Mouse (Mus musculus): Measurements from ENCODE around the gene Olfr1274-ps. TPM values are rescaled to one million over a fixed set of nuclear protein-coding genes. Genes with fewer than 3 reads are reported as not detected.
"Not testable (repeated sequence)": the region's sequence is repeated elsewhere in the genome, so short reads cannot be mapped to it uniquely, and the experiment has no call there.

Olfr1274-ps gene
- polyA plus RNA-seq (2015; fragmentation: Nextera tagmentation; extraction: Ambion mirVana) = not detected in 2 replicates

DNA sequence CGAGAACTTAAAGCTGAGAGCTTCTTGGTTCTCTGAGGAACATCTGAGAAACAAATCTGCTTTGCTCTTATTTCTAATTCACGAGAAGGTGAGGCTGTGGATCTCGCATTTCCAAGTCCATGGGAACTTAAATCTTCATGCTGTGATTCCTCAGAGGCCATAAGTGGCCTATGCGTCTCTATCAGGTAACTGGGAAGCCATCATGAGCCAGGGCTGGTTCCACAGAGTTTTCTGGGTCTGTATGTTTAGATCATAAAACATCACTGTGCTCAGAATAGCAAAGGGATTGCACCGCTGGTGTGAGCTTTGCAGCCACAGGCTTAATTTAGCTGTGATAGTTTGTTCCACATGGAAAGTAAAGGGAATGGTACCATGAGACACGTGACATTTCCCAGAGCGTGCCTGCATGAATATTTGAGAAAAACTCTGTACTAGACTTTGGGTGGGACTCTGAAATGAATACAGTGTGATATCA is at the start of gene Olfr1274-ps:
Gene Olfr1274-ps, plus strand, starts transcription at position 51 of the 475 bp plus-strand sequence.
- not testable (repeated sequence) for H3K4me1 ChIP-seq (ENCODE audit: insufficient read depth); H3K9me3 ChIP-seq (ENCODE audit: low read length); H3K4me2 ChIP-seq (ENCODE audit: low read depth, low read length); DNase-seq; H3K27me3 ChIP-seq (ENCODE audit: insufficient read depth, low read length); ATAC-seq; H3K27ac ChIP-seq (ENCODE audit: low read depth); H3K36me3 ChIP-seq (replicated peaks; ENCODE audit: insufficient read depth, low read length); H3K4me3 ChIP-seq (ENCODE audit: low read depth, low read length); H3K9ac ChIP-seq (replicated peaks)
- WGBS (ENCODE audit: insufficient replicate concordance) = 64% methylated on average over 5 of the region's 7 CpGs

- whole genome bisulfite sequencing (ENCODE audit: insufficient replicate concordance) = no CpG with 5 or more reads among the region's 6 CpGs
- H3K36me3 ChIP-seq (replicated peaks; ENCODE audit: insufficient read depth, low read length); H3K9me3 ChIP-seq (ENCODE audit: low read length); H3K4me2 ChIP-seq (ENCODE audit: low read depth, low read length); H3K27me3 ChIP-seq (ENCODE audit: insufficient read depth, low read length); ATAC-seq; DNase-seq; H3K4me1 ChIP-seq (ENCODE audit: insufficient read depth); H3K9ac ChIP-seq (replicated peaks); H3K27ac ChIP-seq (ENCODE audit: low read depth); H3K4me3 ChIP-seq (ENCODE audit: low read depth, low read length): not testable (repeated sequence)
These were observed 47.4 kb upstream of the Olfr1274-ps start for GRCm38 (mm10) chr2:90351047-90351446.

- not testable (repeated sequence) for ATAC-seq
These were observed 46.9 kb upstream of the Olfr1274-ps start for GRCm38 (mm10) chr2:90351540-90351939.

DNA sequence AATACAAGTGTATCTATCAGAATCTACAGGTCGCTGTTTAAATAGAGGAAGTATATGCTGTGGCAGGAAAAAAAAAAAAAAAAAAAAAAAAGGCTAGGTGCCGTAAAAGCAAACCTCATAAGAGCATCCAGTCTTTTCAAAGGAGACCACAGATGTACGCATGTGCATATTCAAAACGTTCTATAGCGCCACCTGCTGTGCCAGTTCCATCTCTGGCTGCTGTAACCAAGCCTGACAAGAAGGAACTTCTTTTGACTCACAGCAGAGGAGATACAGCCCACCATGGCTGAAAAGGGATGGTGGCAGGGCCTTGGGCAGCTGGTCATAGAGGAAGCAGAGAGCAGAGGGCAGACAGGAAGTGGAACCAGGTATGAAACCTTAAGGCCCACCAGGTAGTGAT is 39.3 kb upstream of the Olfr1274-ps start:
- H3K36me3 ChIP-seq (replicated peaks; ENCODE audit: insufficient read depth, low read length); H3K27me3 ChIP-seq (ENCODE audit: insufficient read depth, low read length); H3K27ac ChIP-seq (ENCODE audit: low read depth); H3K4me1 ChIP-seq (ENCODE audit: insufficient read depth); H3K9me3 ChIP-seq (ENCODE audit: low read length); DNase-seq; H3K9ac ChIP-seq (replicated peaks); ATAC-seq; H3K4me3 ChIP-seq (ENCODE audit: low read depth, low read length); H3K4me2 ChIP-seq (ENCODE audit: low read depth, low read length): not testable (repeated sequence)
- no CpG with 5 or more reads among the region's 5 CpGs for WGBS (ENCODE audit: insufficient replicate concordance)

More at GRCm38 (mm10) chr2:90351540-90351939, 46.9 kb upstream of the Olfr1274-ps start:
- not testable (repeated sequence) for DNase-seq; H3K27ac ChIP-seq (ENCODE audit: low read depth); H3K4me3 ChIP-seq (ENCODE audit: low read depth, low read length); H3K36me3 ChIP-seq (replicated peaks; ENCODE audit: insufficient read depth, low read length); H3K9me3 ChIP-seq (ENCODE audit: low read length); H3K27me3 ChIP-seq (ENCODE audit: insufficient read depth, low read length); H3K9ac ChIP-seq (replicated peaks); H3K4me2 ChIP-seq (ENCODE audit: low read depth, low read length); H3K4me1 ChIP-seq (ENCODE audit: insufficient read depth)
- no CpG with 5 or more reads among the region's 3 CpGs for WGBS (ENCODE audit: insufficient replicate concordance)

- H3K9me3 ChIP-seq (ENCODE audit: low read length); H3K9ac ChIP-seq (replicated peaks); H3K4me3 ChIP-seq (ENCODE audit: low read depth, low read length); H3K4me1 ChIP-seq (ENCODE audit: insufficient read depth); H3K4me2 ChIP-seq (ENCODE audit: low read depth, low read length); H3K36me3 ChIP-seq (replicated peaks; ENCODE audit: insufficient read depth, low read length); H3K27me3 ChIP-seq (ENCODE audit: insufficient read depth, low read length); ATAC-seq; DNase-seq; H3K27ac ChIP-seq (ENCODE audit: low read depth): not testable (repeated sequence)
- WGBS (ENCODE audit: insufficient replicate concordance) = no CpG with 5 or more reads among the region's 4 CpGs
These were observed 38.3 kb upstream of the Olfr1274-ps start for GRCm38 (mm10) chr2:90360199-90360598.

- H3K9ac ChIP-seq (replicated peaks); H3K4me2 ChIP-seq (ENCODE audit: low read depth, low read length); H3K27ac ChIP-seq (ENCODE audit: low read depth); H3K4me1 ChIP-seq (ENCODE audit: insufficient read depth); DNase-seq; H3K4me3 ChIP-seq (ENCODE audit: low read depth, low read length); H3K36me3 ChIP-seq (replicated peaks; ENCODE audit: insufficient read depth, low read length); H3K9me3 ChIP-seq (ENCODE audit: low read length); ATAC-seq; H3K27me3 ChIP-seq (ENCODE audit: insufficient read depth, low read length): not testable (repeated sequence)
- WGBS (ENCODE audit: insufficient replicate concordance) = 81% methylated on average over 4 of the region's 4 CpGs
These were observed 15.8 kb downstream of the Olfr1274-ps start for GRCm38 (mm10) chr2:90414110-90414821.

- WGBS (ENCODE audit: insufficient replicate concordance) = 79% methylated on average over 6 of the region's 6 CpGs
- not testable (repeated sequence) for ATAC-seq; H3K4me2 ChIP-seq (ENCODE audit: low read depth, low read length); H3K27ac ChIP-seq (ENCODE audit: low read depth); H3K36me3 ChIP-seq (replicated peaks; ENCODE audit: insufficient read depth, low read length); DNase-seq; H3K4me3 ChIP-seq (ENCODE audit: low read depth, low read length); H3K27me3 ChIP-seq (ENCODE audit: insufficient read depth, low read length); H3K9me3 ChIP-seq (ENCODE audit: low read length); H3K4me1 ChIP-seq (ENCODE audit: insufficient read depth); H3K9ac ChIP-seq (replicated peaks)
These were observed 23.8 kb downstream of the Olfr1274-ps start for GRCm38 (mm10) chr2:90422282-90422681.

DNA sequence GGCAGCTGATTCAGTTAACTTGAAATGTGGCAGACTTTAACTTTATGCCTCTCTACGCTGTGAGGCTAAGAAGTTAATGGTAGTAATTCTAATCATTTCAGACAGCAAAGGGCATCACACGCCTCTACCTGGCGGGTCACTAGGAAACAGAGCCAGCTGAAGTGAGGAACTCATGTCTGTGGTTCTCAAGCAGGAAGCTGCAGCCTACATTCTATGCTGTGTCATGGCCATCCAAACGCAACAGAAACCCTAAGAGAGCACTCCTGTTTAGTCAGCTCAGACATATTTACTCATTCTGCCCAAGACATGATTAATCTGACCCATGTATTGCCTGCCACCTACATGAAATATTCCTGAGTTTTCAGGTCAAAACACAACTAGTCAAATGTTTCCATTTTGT is 26.5 kb downstream of the Olfr1274-ps start:
- no CpG with 5 or more reads among the region's 4 CpGs for WGBS (ENCODE audit: insufficient replicate concordance)
- DNase-seq; H3K9me3 ChIP-seq (ENCODE audit: low read length); H3K4me1 ChIP-seq (ENCODE audit: insufficient read depth); H3K9ac ChIP-seq (replicated peaks); H3K36me3 ChIP-seq (replicated peaks; ENCODE audit: insufficient read depth, low read length); H3K4me3 ChIP-seq (ENCODE audit: low read depth, low read length); H3K4me2 ChIP-seq (ENCODE audit: low read depth, low read length); ATAC-seq; H3K27me3 ChIP-seq (ENCODE audit: insufficient read depth, low read length); H3K27ac ChIP-seq (ENCODE audit: low read depth): not testable (repeated sequence)

GRCm38 (mm10) chr2:90428988-90429717 is 30.7 kb downstream of the Olfr1274-ps start:
- ATAC-seq = not testable (repeated sequence)

More at GRCm38 (mm10) chr2:90428988-90429717, 30.7 kb downstream of the Olfr1274-ps start:
- H3K4me3 ChIP-seq (ENCODE audit: low read depth, low read length); H3K4me2 ChIP-seq (ENCODE audit: low read depth, low read length); H3K27me3 ChIP-seq (ENCODE audit: insufficient read depth, low read length); H3K9me3 ChIP-seq (ENCODE audit: low read length); H3K36me3 ChIP-seq (replicated peaks; ENCODE audit: insufficient read depth, low read length); H3K27ac ChIP-seq (ENCODE audit: low read depth); H3K4me1 ChIP-seq (ENCODE audit: insufficient read depth); DNase-seq; H3K9ac ChIP-seq (replicated peaks): not testable (repeated sequence)
- WGBS (ENCODE audit: insufficient replicate concordance) = no CpG with 5 or more reads among the region's 11 CpGs

All from liver, postnatal 0 days (tissue).